Mouse (Mus musculus) liver, embryonic 14.5 days (tissue): Measurements from ENCODE around the gene Nfe2l2.

Experiments used
- CTCF ChIP-seq: IDR thresholded peaks from 2 replicates; pipeline ENCODE4 v1.5.1; 2016; ENCODE audit warnings: antibody characterized with exemption, low read depth, control low read depth
- EP300 ChIP-seq: IDR thresholded peaks from 2 replicates; pipeline ENCODE4 v1.6.1; 2016; ENCODE audit warnings: antibody characterized with exemption, low read depth

- no peak for TF ChIP-seq CTCF
- TF ChIP-seq EP300 = no peak
These were observed 43.3 kb downstream of the Nfe2l2 start for GRCm38 (mm10) chr2:75661106-75661505.
